Mouse (Mus musculus) intestine, postnatal 0 days (tissue): ENCODE measurements around the gene Grm4. TPM values are rescaled to one million over a fixed set of nuclear protein-coding genes. Genes with fewer than 3 reads are reported as not detected.

ENCODE experiments used
- ATAC-seq: fragments of 200-750 bp; cut with Nextera tagmentation; 2 replicates; pipeline ENCODE4 v1.8.0; 2017; ENCODE audit warnings: mild to moderate bottlenecking, moderate TSS enrichment, moderate library complexity
- H3K27ac ChIP-seq: fragments of 300-500 bp; sonication (generic); 2 replicates; pipeline ENCODE4 v1.5.1; 2014; ENCODE audit warnings: mild to moderate bottlenecking, low read depth, low read length, moderate library complexity
- H3K27me3 ChIP-seq: fragments of 300-500 bp; sonication (generic); replicated peaks from 2 replicates; pipeline ENCODE4 v1.6.1; 2014; ENCODE audit warnings: low read length, mixed read lengths; ENCODE audit not compliant: control insufficient read depth, insufficient read depth
- H3K36me3 ChIP-seq: fragments of 300-500 bp; sonication (generic); 2 replicates; pipeline ENCODE4 v1.6.1; 2014; ENCODE audit warnings: mild to moderate bottlenecking, moderate library complexity; ENCODE audit not compliant: control insufficient read depth, insufficient read depth
- H3K4me1 ChIP-seq: fragments of 300-500 bp; sonication (generic); replicated peaks from 2 replicates; pipeline ENCODE4 v1.6.1; 2014; ENCODE audit warnings: antibody characterized with exemption, low read length, mixed read lengths; ENCODE audit not compliant: control insufficient read depth, insufficient read depth
- H3K4me2 ChIP-seq: fragments of 300-500 bp; sonication (generic); replicated peaks from 2 replicates; pipeline ENCODE4 v1.6.1; 2014; ENCODE audit warnings: low read depth, mild to moderate bottlenecking, moderate library complexity
- H3K4me3 ChIP-seq: fragments of 300-500 bp; sonication (generic); 2 replicates; pipeline ENCODE4 v1.5.1; 2014; ENCODE audit warnings: low read depth, low read length
- H3K9ac ChIP-seq: fragments of 300-500 bp; sonication (generic); 2 replicates; pipeline ENCODE4 v1.6.1; 2014; ENCODE audit warnings: mild to moderate bottlenecking, low read depth, low read length
- H3K9me3 ChIP-seq: fragments of 300-500 bp; sonication (generic); 2 replicates; pipeline ENCODE4 v1.6.1; 2016; ENCODE audit warnings: mixed run types; ENCODE audit not compliant: control insufficient read depth
- CTCF ChIP-seq: sonication (generic); IDR thresholded peaks from 2 replicates; pipeline ENCODE4 v1.5.1; 2016; ENCODE audit warnings: low read depth, mild to moderate bottlenecking, control low read depth, antibody characterized with exemption, moderate library complexity
- WGBS: fragments of 180-500 bp; shearing (Covaris S2); extraction: QIAGEN DNeasy Blood & Tissue Kit; methylation state at CpG from one replicate; pipeline ENCODE4 v1.1.7; 2014; 5-methylcytosine and 5-hydroxymethylcytosine counted together
- polyA plus RNA-seq: library from polyadenylated mRNA; unstranded; fragments of >200 nt; fragmentation: Nextera tagmentation; extraction: Ambion mirVana; gene quantifications from 2 replicates; pipeline ENCODE4 v1.2.1, GENCODE M21; 2015

Grm4 gene
- polyA plus RNA-seq, 1 experiment from 2014 or later, result 0.47 TPM

DNA sequence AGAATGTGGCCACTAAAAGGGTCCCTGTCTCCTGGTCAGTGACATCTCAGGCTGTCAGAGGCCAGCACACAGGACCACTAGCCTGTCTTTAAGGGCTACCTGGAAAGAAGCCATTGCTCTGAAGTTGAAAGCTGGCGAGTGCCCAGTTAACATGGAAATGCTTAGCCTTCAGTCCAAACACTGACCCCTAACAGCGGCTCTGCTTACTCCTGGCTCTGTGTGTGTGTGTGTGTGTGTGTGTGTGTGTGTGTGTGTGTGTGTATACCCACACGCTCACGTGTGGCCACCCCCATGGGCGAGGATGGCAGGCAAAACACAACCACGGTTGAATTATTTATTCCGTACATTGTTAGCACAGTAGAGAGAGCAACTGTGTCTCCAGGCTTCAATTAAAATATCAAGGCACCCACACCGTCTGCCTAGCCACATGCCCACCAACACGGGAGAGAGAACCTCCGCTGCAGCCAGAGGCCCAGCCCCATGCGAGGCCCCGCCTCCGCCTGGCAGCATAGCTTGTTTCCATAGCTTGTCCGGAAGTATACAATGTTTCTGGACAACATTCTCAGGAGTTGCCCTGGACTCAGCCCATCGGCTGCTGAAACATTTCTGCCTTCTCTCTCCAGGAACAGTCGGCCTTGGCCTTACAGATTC is 32.9 kb downstream of the Grm4 start:
- Histone ChIP-seq H3K4me2 (no peak overlapping the region), H3K27ac (no peak overlapping the region), H3K36me3 (no peaks in the 10 kb centered on the region), H3K4me1 (no peaks in the 10 kb centered on the region), H3K4me3 (no peak overlapping the region), H3K9ac (no peak overlapping the region), H3K27me3 (no peaks in the 10 kb centered on the region), H3K9me3 (no peaks in the 10 kb centered on the region)
- WGBS, result 70% methylated on average over 16 of the region's 16 CpGs
- ATAC-seq, result no peak
- TF ChIP-seq CTCF, result no peak

- ATAC-seq, result no peak
- Histone ChIP-seq H3K27me3 (no peaks in the 10 kb centered on the region), H3K9ac (no peak overlapping the region), H3K4me2 (no peak overlapping the region), H3K4me1 (no peaks in the 10 kb centered on the region), H3K27ac (no peak overlapping the region), H3K4me3 (no peak overlapping the region), H3K36me3 (no peaks in the 10 kb centered on the region), H3K9me3 (no peaks in the 10 kb centered on the region)
- 52% methylated on average over 8 of the region's 8 CpGs for WGBS
- no peak for TF ChIP-seq CTCF
These were observed 35.3 kb downstream of the Grm4 start for GRCm38 (mm10) chr17:27485940-27486339.

GRCm38 (mm10) chr17:27483571-27483970 is 37.6 kb downstream of the Grm4 start:
- H3K9ac ChIP-seq, result no peak overlapping the region
- 0 out of 2 replicates have a peak, but pooled peaks cover 5% of the 10 kb centered on the region for H3K4me1 ChIP-seq
- TF ChIP-seq CTCF, result no peak
- H3K9me3 ChIP-seq, result no peaks in the 10 kb centered on the region
- H3K27ac ChIP-seq, result no peak overlapping the region
- H3K27me3 ChIP-seq, result no peaks in the 10 kb centered on the region
- no peak overlapping the region for H3K4me2 ChIP-seq
- no peak overlapping the region for H3K4me3 ChIP-seq
- WGBS, result 79% methylated on average over 3 of the region's 3 CpGs
- no peak for ATAC-seq
- H3K36me3 ChIP-seq, result no peaks in the 10 kb centered on the region

- 0 out of 2 replicates have a peak, but pooled peaks have one; percentile 32 for ATAC-seq
- H3K4me3 ChIP-seq, result no peak overlapping the region
- 0 out of 2 replicates have a peak, but pooled peaks cover 5% of the 10 kb centered on the region for H3K4me1 ChIP-seq
- no peaks in the 10 kb centered on the region for H3K9me3 ChIP-seq
- H3K36me3 ChIP-seq, result no peaks in the 10 kb centered on the region
- 36% methylated on average over 29 of the region's 29 CpGs for WGBS
- H3K9ac ChIP-seq, result no peak overlapping the region
- H3K4me2 ChIP-seq, result peak overlapping the region; percentile 41
- no peak for TF ChIP-seq CTCF
- H3K27me3 ChIP-seq, result no peaks in the 10 kb centered on the region
- H3K27ac ChIP-seq, result no peak overlapping the region
These were observed 40.8 kb downstream of the Grm4 start for GRCm38 (mm10) chr17:27480143-27481103.

DNA sequence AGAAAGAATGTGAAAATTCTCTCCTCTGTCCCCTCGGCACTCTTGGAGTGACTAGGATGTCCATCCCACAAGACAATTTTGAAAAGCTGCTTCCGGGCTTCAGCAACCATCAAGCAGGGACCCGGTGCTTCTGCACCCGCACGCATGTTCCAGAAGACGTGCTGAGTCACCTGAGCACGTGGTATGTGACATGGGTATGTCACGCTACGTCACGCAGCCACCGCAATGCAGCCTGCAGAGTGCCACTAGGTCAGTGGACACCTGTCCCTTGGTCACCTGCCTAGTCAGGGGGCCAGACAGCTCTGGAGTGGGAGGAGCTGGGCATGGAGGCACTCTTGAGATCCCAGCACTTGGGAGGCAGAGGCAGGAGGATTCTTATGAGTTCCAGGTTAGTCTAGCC is 45.6 kb downstream of the Grm4 start:
- WGBS, result 89% methylated on average over 11 of the region's 11 CpGs
- Histone ChIP-seq H3K4me1 (0 out of 2 replicates have a peak, but pooled peaks cover 5% of the 10 kb centered on the region), H3K27ac (no peak overlapping the region), H3K4me2 (no peak overlapping the region), H3K27me3 (no peaks in the 10 kb centered on the region), H3K36me3 (no peaks in the 10 kb centered on the region), H3K4me3 (no peak overlapping the region), H3K9me3 (no peaks in the 10 kb centered on the region), H3K9ac (no peak overlapping the region)
- no peak for ATAC-seq
- TF ChIP-seq CTCF, result no peak

DNA sequence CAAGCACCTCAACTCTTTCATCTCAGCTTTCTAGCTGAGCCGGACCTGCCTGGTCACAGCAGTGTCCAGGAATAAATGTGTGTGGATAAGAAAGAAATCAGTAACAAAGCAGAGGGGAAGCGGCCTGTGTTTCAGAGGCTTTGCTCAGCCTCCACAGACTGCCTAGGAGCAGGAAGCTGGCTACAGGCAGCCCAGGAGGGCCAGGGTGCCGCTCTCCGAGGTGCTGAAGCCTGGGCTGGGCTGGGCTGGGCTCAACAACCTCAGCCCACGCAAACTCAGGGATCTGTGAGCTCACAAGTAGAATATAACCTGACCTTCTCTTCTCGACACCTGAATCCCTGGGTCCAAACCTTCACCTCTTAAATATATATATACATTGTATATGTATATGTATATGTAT is 54.6 kb downstream of the Grm4 start:
- H3K9ac ChIP-seq, result no peak overlapping the region
- no peak overlapping the region for H3K4me3 ChIP-seq
- H3K9me3 ChIP-seq, result no peaks in the 10 kb centered on the region
- no peak overlapping the region for H3K4me2 ChIP-seq
- 20% methylated on average over 6 of the region's 6 CpGs for WGBS
- TF ChIP-seq CTCF, result no peak
- no peaks in the 10 kb centered on the region for H3K27me3 ChIP-seq
- no peaks in the 10 kb centered on the region for H3K36me3 ChIP-seq
- H3K27ac ChIP-seq, result no peak overlapping the region
- H3K4me1 ChIP-seq, result no peaks in the 10 kb centered on the region
- no peak for ATAC-seq
